22 mouse cellular contexts compared by ENCODE assay signal in the genomic region with DNA sequence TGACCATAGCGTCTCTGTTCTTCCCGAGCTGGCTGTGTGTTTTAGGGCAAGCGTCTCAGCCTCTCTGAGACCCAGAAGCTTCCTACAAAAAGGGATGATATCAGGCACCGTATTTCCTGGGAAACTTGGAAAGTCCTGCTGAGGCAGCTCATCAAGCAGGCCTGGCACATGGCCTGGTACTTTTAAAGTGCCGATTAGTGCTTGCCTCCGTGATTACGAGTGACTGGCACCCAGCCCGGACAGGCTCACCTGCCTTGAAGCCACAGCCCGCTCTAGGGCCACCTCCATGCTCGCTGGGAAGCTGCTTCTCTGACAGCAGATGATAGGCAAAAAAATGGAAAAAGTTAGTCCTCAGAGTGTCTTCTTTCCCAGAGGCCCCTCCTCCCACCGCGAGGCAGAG. TPM values are rescaled to one million over a fixed set of nuclear protein-coding genes. Genes with fewer than 3 reads are reported as not detected.
DNase-seq lines count a peak whose midpoint lies in the region; ATAC-seq and TF ChIP-seq lines count a peak whose summit lies in the region.
"Had no signal": no experiment of that assay in that cellular context is flagged by ENCODE, and none has a peak within 500 bp of the region (broad histone marks: within the 10 kb centered on the region; RNA-seq: fewer than 3 reads in every experiment).

No protein-coding gene starts in this region.

- WGBS in liver, embryonic 11.5 days, result 69% methylated on average over 12 of the region's 12 CpGs
- WGBS in liver, embryonic 12.5 days (ENCODE audit: insufficient replicate concordance), result 63% methylated on average over 12 of the region's 12 CpGs
- WGBS in lung, postnatal 0 days, result 44% methylated on average over 12 of the region's 12 CpGs
- whole genome bisulfite sequencing in stomach, embryonic 16.5 days, result 67% methylated on average over 12 of the region's 12 CpGs

- ATAC-seq in liver, embryonic 11.5 days (replicated peaks; ENCODE audit: low FRiP score), result no peak
- ATAC-seq in liver, embryonic 12.5 days, result no peak
- ATAC-seq in lung, postnatal 0 days, result peak; percentile 20; the same call in 1 of the 2 replicates
- no peak for ATAC-seq in stomach, embryonic 16.5 days (ENCODE audit: insufficient read depth, low FRiP score)
- ATAC-seq: midbrain, embryonic 13.5 days had no signal

- H3K27ac ChIP-seq in gastrocnemius, adult 2 months, result no peak overlapping the region
- H3K27ac ChIP-seq in liver, embryonic 11.5 days (ENCODE audit: low read depth, low read length), result peak overlapping the region; percentile 59; the same call in 1 of the 2 replicates
- no peak overlapping the region for H3K27ac ChIP-seq in liver, embryonic 12.5 days
- no peak overlapping the region for H3K27ac ChIP-seq in lung, postnatal 0 days (ENCODE audit: low read length)
- peak overlapping the region; percentile 54 for H3K27ac ChIP-seq in stomach, embryonic 16.5 days (ENCODE audit: low read length)
- H3K27ac ChIP-seq: embryonic facial prominence, embryonic 13.5 days; heart, embryonic 15.5 days; kidney, postnatal 0 days; midbrain, embryonic 13.5 days had no signal

- no peak for TF ChIP-seq EP300 in lung, postnatal 0 days (IDR thresholded peaks at IDR 0.05)

- no peaks in the 10 kb centered on the region for H3K36me3 ChIP-seq in liver, embryonic 11.5 days (ENCODE audit: control insufficient read depth, insufficient read depth, low read length)
- no peaks in the 10 kb centered on the region for H3K36me3 ChIP-seq in liver, embryonic 12.5 days
- no peaks in the 10 kb centered on the region for H3K36me3 ChIP-seq in lung, postnatal 0 days (ENCODE audit: insufficient read depth, low read length)
- H3K36me3 ChIP-seq in stomach, embryonic 16.5 days (ENCODE audit: control insufficient read depth, insufficient read depth, low read length), result no peaks in the 10 kb centered on the region
- H3K36me3 ChIP-seq: embryonic facial prominence, embryonic 13.5 days; heart, embryonic 15.5 days; midbrain, embryonic 13.5 days had no signal

- no peak overlapping the region for H3K4me2 ChIP-seq in liver, embryonic 11.5 days
- H3K4me2 ChIP-seq in liver, embryonic 12.5 days, result no peak overlapping the region
- H3K4me2 ChIP-seq in lung, postnatal 0 days (replicated peaks; ENCODE audit: low read depth, low read length), result no peak overlapping the region
- no peak overlapping the region for H3K4me2 ChIP-seq in stomach, embryonic 16.5 days (ENCODE audit: low read depth, low read length)
- H3K4me2 ChIP-seq: embryonic facial prominence, embryonic 13.5 days; heart, embryonic 15.5 days; midbrain, embryonic 13.5 days had no signal

- no peaks in the 10 kb centered on the region for H3K9me3 ChIP-seq in liver, embryonic 11.5 days (ENCODE audit: control insufficient read depth, low read length)
- H3K9me3 ChIP-seq in liver, embryonic 12.5 days (replicated peaks), result no peaks in the 10 kb centered on the region
- no peaks in the 10 kb centered on the region for H3K9me3 ChIP-seq in lung, postnatal 0 days (ENCODE audit: low read length)
- no peaks in the 10 kb centered on the region for H3K9me3 ChIP-seq in stomach, embryonic 16.5 days (replicated peaks; ENCODE audit: control insufficient read depth, low read length)
- H3K9me3 ChIP-seq: embryonic facial prominence, embryonic 13.5 days; heart, embryonic 15.5 days; midbrain, embryonic 13.5 days had no signal

- DNase-seq in gastrocnemius, adult 2 months, result peak; percentile 31
- no peak for DNase-seq in gastrocnemius, postnatal 14 days
- no peak for DNase-seq in liver, embryonic 11.5 days (ENCODE audit: low spot score)
- peak; percentile 81 for DNase-seq in lung, postnatal 0 days (ENCODE audit: low spot score)
- DNase-seq in cerebellum, postnatal 4 days (ENCODE audit: low spot score in 2 of 2), result no peak
- DNase-seq in left cerebral cortex, postnatal 25 days (ENCODE audit: low spot score in 2 of 2), result no peak
- DNase-seq: cerebellum, adult 9-11 months; gastrocnemius, postnatal 10 days; heart, adult 18-20 months; kidney, adult 11 months; right cerebral cortex, postnatal 14 days; spleen, adult 18-20 months; thymus, adult 2 months had no signal

- no peak for TF ChIP-seq CTCF in gastrocnemius, adult 2 months (IDR thresholded peaks at IDR 0.05)
- no peak for TF ChIP-seq CTCF in lung, postnatal 0 days (IDR thresholded peaks at IDR 0.05)

- no peak overlapping the region for H3K4me3 ChIP-seq in gastrocnemius, adult 2 months
- H3K4me3 ChIP-seq in liver, embryonic 11.5 days (ENCODE audit: low read depth, low read length), result no peak overlapping the region
- no peak overlapping the region for H3K4me3 ChIP-seq in liver, embryonic 12.5 days
- no peak overlapping the region for H3K4me3 ChIP-seq in lung, postnatal 0 days (ENCODE audit: low read depth, low read length)
- no peak overlapping the region for H3K4me3 ChIP-seq in stomach, embryonic 16.5 days (replicated peaks; ENCODE audit: low read length)
- H3K4me3 ChIP-seq: embryonic facial prominence, embryonic 13.5 days; heart, embryonic 15.5 days; midbrain, embryonic 13.5 days; myocyte had no signal

- no peak overlapping the region for H3K9ac ChIP-seq in liver, embryonic 11.5 days (ENCODE audit: low read depth, low read length)
- no peak overlapping the region for H3K9ac ChIP-seq in liver, embryonic 12.5 days
- no peak overlapping the region; the same call in 1 of the 2 replicates for H3K9ac ChIP-seq in lung, postnatal 0 days (replicated peaks; ENCODE audit: low read depth)
- peak overlapping the region; percentile 28; the same call in 1 of the 2 replicates for H3K9ac ChIP-seq in stomach, embryonic 16.5 days (ENCODE audit: low read length)
- H3K9ac ChIP-seq: embryonic facial prominence, embryonic 13.5 days; heart, embryonic 15.5 days; midbrain, embryonic 13.5 days had no signal

- intact Hi-C loops in gastrocnemius, adult 2 months (cut with DNase I), result no loop called here
- intact Hi-C loops in gastrocnemius, postnatal 14 days (cut with DNase I; ENCODE audit: low total_unique reads), result no loop called here
- intact Hi-C loops in left cerebral cortex, postnatal 25 days (cut with DNase I), result no loop called here

- H3K27me3 ChIP-seq in liver, embryonic 11.5 days (replicated peaks; ENCODE audit: control insufficient read depth, insufficient read depth, low read length), result no peaks in the 10 kb centered on the region
- peaks cover 6% of the 10 kb centered on the region; the same call in 1 of the 2 replicates for H3K27me3 ChIP-seq in liver, embryonic 12.5 days (replicated peaks)
- H3K27me3 ChIP-seq in lung, postnatal 0 days (replicated peaks; ENCODE audit: insufficient read depth, low read length), result peaks cover 5% of the 10 kb centered on the region; the same call in 1 of the 2 replicates
- no peaks in the 10 kb centered on the region for H3K27me3 ChIP-seq in stomach, embryonic 16.5 days (ENCODE audit: control insufficient read depth, insufficient read depth, low read length)
- H3K27me3 ChIP-seq: CH12.LX had no signal

- peaks cover 27% of the 10 kb centered on the region for H3K4me1 ChIP-seq in liver, embryonic 11.5 days (replicated peaks; ENCODE audit: control insufficient read depth, insufficient read depth, low read length)
- H3K4me1 ChIP-seq in liver, embryonic 12.5 days, result peaks cover 20% of the 10 kb centered on the region
- no peaks in the 10 kb centered on the region; the same call in none of the 2 replicates for H3K4me1 ChIP-seq in lung, postnatal 0 days (ENCODE audit: insufficient read depth, low read depth, low read length)
- H3K4me1 ChIP-seq in stomach, embryonic 16.5 days (ENCODE audit: control insufficient read depth, insufficient read depth, low read length), result peaks cover 50% of the 10 kb centered on the region

RNA-seq across cellular contexts. Expression of a gene that starts 32.6 kb away (rescaled TPM):
- 1 to 10 TPM in 1 of 2 experiments, under 1 TPM in 1; 0.45 to 1.7 TPM for total RNA-seq in gastrocnemius, adult 2 months (2021)
- 100 to 1,000 TPM; 213 to 272 TPM for total RNA-seq in gastrocnemius, postnatal 14 days (2021)
- polyA plus RNA-seq in liver, embryonic 11.5 days (2014; fragmentation: Nextera tagmentation; extraction: Ambion mirVana), result 744 and 770 TPM in 2 replicates
- 529 and 540 TPM in 2 replicates for polyA plus RNA-seq in liver, embryonic 12.5 days (2016; fragmentation: Nextera tagmentation; extraction: Ambion mirVana)
- 176 and 364 TPM in 2 replicates for polyA plus RNA-seq in lung, postnatal 0 days (2015; fragmentation: Nextera tagmentation; extraction: Ambion mirVana)
- 449 and 542 TPM in 2 replicates for polyA plus RNA-seq in stomach, embryonic 16.5 days (2015; fragmentation: Nextera tagmentation; extraction: Ambion mirVana)
- 10 to 100 TPM in 1 of 2 experiments, 1 to 10 TPM in 1; 5.7 to 13.4 TPM for total RNA-seq in left cerebral cortex, postnatal 25 days (2021)
- total RNA-seq: CH12.LX; neutrophil, adult 5-6 weeks had no signal
- polyA plus RNA-seq: myocyte had no signal

Comparison
In these comparisons a context has a peak if more than half of its experiments do, and no peak if none do; other contexts are left out.
1. DNase-seq: peak in gastrocnemius, adult 2 months (single experiment) and lung, postnatal 0 days (single experiment); none in gastrocnemius, postnatal 14 days (single experiment), liver, embryonic 11.5 days (single experiment), cerebellum, postnatal 4 days (0 of 2) and left cerebral cortex, postnatal 25 days (0 of 2).
2. H3K27ac ChIP-seq: peak in liver, embryonic 11.5 days (single experiment) and stomach, embryonic 16.5 days (single experiment); none in gastrocnemius, adult 2 months (single experiment), liver, embryonic 12.5 days (single experiment) and lung, postnatal 0 days (single experiment).